Mouse (Mus musculus) liver, embryonic 12.5 days (tissue): Measurements from ENCODE around the gene Olfr259. TPM values are rescaled to one million over a fixed set of nuclear protein-coding genes. Genes with fewer than 3 reads are reported as not detected.

Source experiments
- ATAC-seq: fragments of 200-750 bp; cut with Nextera tagmentation; 2 replicates; pipeline ENCODE4 v1.8.0; 2017; ENCODE audit warnings: moderate number of reproducible peaks, mild to moderate bottlenecking, moderate library complexity
- H3K27ac ChIP-seq: fragments of 300-500 bp; sonication (generic); 2 replicates; pipeline ENCODE4 v1.5.1; 2016; ENCODE audit warnings: mild to moderate bottlenecking
- H3K27me3 ChIP-seq: fragments of 300-500 bp; sonication (generic); replicated peaks from 2 replicates; pipeline ENCODE4 v1.6.1; 2016; ENCODE audit warnings: mild to moderate bottlenecking, moderate library complexity
- H3K36me3 ChIP-seq: fragments of 300-500 bp; sonication (generic); 2 replicates; pipeline ENCODE4 v1.6.1; 2016; ENCODE audit warnings: mild to moderate bottlenecking, moderate library complexity
- H3K4me1 ChIP-seq: fragments of 300-500 bp; sonication (generic); 2 replicates; pipeline ENCODE4 v1.6.1; 2016
- H3K4me2 ChIP-seq: fragments of 300-500 bp; sonication (generic); 2 replicates; pipeline ENCODE4 v1.6.1; 2016; ENCODE audit warnings: mild to moderate bottlenecking, moderate library complexity
- H3K4me3 ChIP-seq: fragments of 300-500 bp; sonication (generic); 2 replicates; pipeline ENCODE4 v1.5.1; 2016; ENCODE audit warnings: mild to moderate bottlenecking, moderate library complexity
- H3K9ac ChIP-seq: fragments of 300-500 bp; sonication (generic); 2 replicates; pipeline ENCODE4 v1.6.1; 2016; ENCODE audit warnings: mild to moderate bottlenecking, moderate library complexity
- H3K9me3 ChIP-seq: fragments of 300-500 bp; sonication (generic); replicated peaks from 2 replicates; pipeline ENCODE4 v1.6.1; 2016; ENCODE audit warnings: mild to moderate bottlenecking, moderate library complexity
- WGBS: fragments of 180-500 bp; shearing (Covaris S2); methylation state at CpG from one replicate; pipeline ENCODE4 v1.1.7; 2016; ENCODE audit not compliant: insufficient replicate concordance; 5-methylcytosine and 5-hydroxymethylcytosine counted together
- polyA plus RNA-seq: library from polyadenylated mRNA; unstranded; fragments of >200 nt; fragmentation: Nextera tagmentation; extraction: Ambion mirVana; gene quantifications from 2 replicates; pipeline ENCODE4 v1.2.1, GENCODE M21; 2016

Gene Olfr259
- not detected in 2 replicates for polyA plus RNA-seq

DNA sequence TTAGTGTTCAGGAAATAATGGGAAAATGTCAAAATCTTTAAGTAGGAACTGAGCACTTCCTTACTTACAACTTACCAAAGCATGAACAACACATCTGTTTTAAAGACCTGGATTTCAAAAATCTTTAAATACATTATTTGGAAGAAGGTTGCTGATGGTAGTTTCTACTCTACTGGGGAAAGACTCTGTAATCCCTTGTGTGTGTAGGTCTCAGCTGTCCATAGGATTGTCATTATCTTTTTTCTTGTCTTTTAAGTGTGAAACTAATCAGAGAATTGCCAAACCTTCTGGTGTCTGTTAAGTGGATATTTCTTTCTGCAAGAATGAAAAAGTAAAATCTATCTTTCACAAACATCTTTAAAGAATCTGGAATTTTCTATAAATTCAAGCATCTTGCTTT lies at the start of gene Olfr259:
Olfr259 (minus strand) TSS at position 101 of the 400 bp plus-strand sequence.
- H3K36me3 ChIP-seq: no peaks in the 10 kb centered on the region
- H3K4me3 ChIP-seq: no peak within 1 kb of the TSS
- no peaks in the 10 kb centered on the region for H3K4me1 ChIP-seq
- H3K27me3 ChIP-seq: no peaks in the 10 kb centered on the region
- H3K4me2 ChIP-seq: no peak within 1 kb of the TSS
- ATAC-seq: no peak
- H3K9me3 ChIP-seq: no peaks in the 10 kb centered on the region
- H3K27ac ChIP-seq: no peak within 1 kb of the TSS
- H3K9ac ChIP-seq: no peak within 1 kb of the TSS

- no peak for ATAC-seq
- H3K9ac ChIP-seq: no peak within 1 kb of the TSS
These were observed 38.2 kb upstream of the Olfr259 start, which contains the start of gene Olfr1111 for GRCm38 (mm10) chr2:87152524-87152923. TSS of gene Olfr1111 (minus strand) at chr2:87152624.

DNA sequence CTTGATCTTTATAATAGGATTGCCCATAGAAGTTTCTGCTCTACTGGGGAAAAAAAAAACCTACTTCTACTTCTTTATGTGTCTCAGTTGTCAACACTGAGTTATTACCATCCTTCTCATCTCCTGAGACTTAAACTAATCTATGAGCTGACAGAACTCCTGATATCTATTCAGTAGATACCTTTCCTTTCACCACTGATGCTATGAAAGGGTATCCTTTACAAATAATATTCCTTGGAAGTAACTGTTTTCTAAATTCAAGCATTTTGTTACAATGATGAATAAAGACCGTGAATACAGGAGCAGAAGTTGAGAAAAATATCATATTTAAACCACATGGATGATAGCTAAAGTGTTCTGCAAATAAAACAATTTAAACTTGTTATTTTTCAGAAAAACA lies 25.8 kb upstream of the Olfr259 start, which contains the start of gene Olfr1110:
Olfr1110 (minus strand) TSS at position 101 of the 400 bp plus-strand sequence.
- Histone ChIP-seq H3K9me3 (no peaks in the 10 kb centered on the region), H3K4me2 (no peak within 1 kb of the TSS), H3K9ac (no peak within 1 kb of the TSS), H3K27ac (no peak within 1 kb of the TSS), H3K4me3 (no peak within 1 kb of the TSS), H3K27me3 (no peaks in the 10 kb centered on the region), H3K4me1 (no peaks in the 10 kb centered on the region), H3K36me3 (no peaks in the 10 kb centered on the region)
- WGBS: 64% methylated on average over 1 of the region's 1 CpGs
- ATAC-seq: no peak

More at GRCm38 (mm10) chr2:87152524-87152923, 38.2 kb upstream of the Olfr259 start, which contains the start of gene Olfr1111:
- Histone ChIP-seq H3K9me3 (no peaks in the 10 kb centered on the region), H3K4me2 (no peak within 1 kb of the TSS), H3K27ac (no peak within 1 kb of the TSS), H3K4me1 (no peaks in the 10 kb centered on the region), H3K27me3 (no peaks in the 10 kb centered on the region), H3K36me3 (no peaks in the 10 kb centered on the region), H3K4me3 (no peak within 1 kb of the TSS)

- WGBS: 49% methylated on average over 1 of the region's 1 CpGs
- Histone ChIP-seq H3K4me1 (no peaks in the 10 kb centered on the region), H3K9ac (no peak within 1 kb of the TSS), H3K36me3 (no peaks in the 10 kb centered on the region), H3K4me2 (no peak within 1 kb of the TSS), H3K27ac (no peak within 1 kb of the TSS), H3K27me3 (no peaks in the 10 kb centered on the region), H3K9me3 (no peaks in the 10 kb centered on the region), H3K4me3 (no peak within 1 kb of the TSS)
- ATAC-seq: no peak
These were observed 18.5 kb downstream of the Olfr259 start, which contains the start of gene Olfr1109 for GRCm38 (mm10) chr2:87095908-87096307. TSS of gene Olfr1109 (minus strand) at chr2:87096008.

DNA sequence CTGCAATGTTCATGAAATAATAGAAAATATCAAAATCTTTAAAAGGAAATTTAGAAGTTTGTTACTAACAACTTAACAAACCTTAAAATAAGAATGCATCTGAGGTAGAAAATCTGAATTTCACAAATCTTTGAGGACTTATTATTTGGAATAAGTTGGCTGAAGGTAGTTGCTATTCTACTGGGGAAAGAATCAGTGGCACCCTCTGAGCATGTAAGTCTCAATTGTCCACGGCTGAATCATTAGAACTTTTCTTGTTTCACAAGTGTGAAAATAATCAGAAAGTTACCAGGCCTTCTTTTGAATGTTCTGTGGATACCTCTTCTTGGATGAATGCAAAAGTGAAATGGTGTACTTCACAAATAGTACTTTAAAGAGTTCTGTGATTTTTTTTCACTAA lies 38.6 kb downstream of the Olfr259 start, which contains the start of gene Olfr1107:
Olfr1107 (minus strand) TSS at position 101 of the 400 bp plus-strand sequence.
- no peaks in the 10 kb centered on the region for H3K4me1 ChIP-seq
- WGBS: 66% methylated on average over 1 of the region's 1 CpGs
- no peaks in the 10 kb centered on the region for H3K9me3 ChIP-seq
- H3K9ac ChIP-seq: no peak within 1 kb of the TSS
- H3K4me3 ChIP-seq: no peak within 1 kb of the TSS
- H3K27ac ChIP-seq: no peak within 1 kb of the TSS
- no peaks in the 10 kb centered on the region for H3K27me3 ChIP-seq
- no peak within 1 kb of the TSS for H3K4me2 ChIP-seq
- H3K36me3 ChIP-seq: no peaks in the 10 kb centered on the region
- ATAC-seq: no peak

Other genes starting within 250 kb of the Olfr259 start
- not detected in 2 replicates for gene Gm13723, start 239.8 kb downstream of the Olfr259 start, polyA plus RNA-seq
- not detected in 2 replicates for gene Olfr1097, start 222.4 kb downstream of the Olfr259 start, polyA plus RNA-seq
- not detected in 2 replicates for gene Olfr1098, start 190.0 kb downstream of the Olfr259 start, polyA plus RNA-seq
- gene Olfr1099, start 153.9 kb downstream of the Olfr259 start, polyA plus RNA-seq: not detected in 2 replicates
- gene Olfr1100, start 134.6 kb downstream of the Olfr259 start, polyA plus RNA-seq: not detected in 2 replicates
- gene Olfr1101, start 123.3 kb downstream of the Olfr259 start, polyA plus RNA-seq: not detected in 2 replicates
- not detected in 2 replicates for gene Olfr1102, start 116.2 kb downstream of the Olfr259 start, polyA plus RNA-seq
- not detected in 2 replicates for gene Olfr1104, start 87.5 kb downstream of the Olfr259 start, polyA plus RNA-seq
- not detected in 2 replicates for gene Olfr1105, start 78.0 kb downstream of the Olfr259 start, polyA plus RNA-seq
- not detected in 2 replicates for gene Olfr1106, start 62.3 kb downstream of the Olfr259 start, polyA plus RNA-seq
- gene Olfr1107, start 38.8 kb downstream of the Olfr259 start, polyA plus RNA-seq: not detected in 2 replicates
- gene Olfr1109, start 18.6 kb downstream of the Olfr259 start, polyA plus RNA-seq: not detected in 2 replicates
- gene Olfr1110, start 25.7 kb upstream of the Olfr259 start, polyA plus RNA-seq: not detected in 2 replicates
- gene Olfr1111, start 38.1 kb upstream of the Olfr259 start, polyA plus RNA-seq: not detected in 2 replicates
- not detected in 2 replicates for gene Olfr1112, start 73.2 kb upstream of the Olfr259 start, polyA plus RNA-seq
- gene Olfr1113, start 94.4 kb upstream of the Olfr259 start, polyA plus RNA-seq: not detected in 2 replicates
- gene Olfr1115, start 133.4 kb upstream of the Olfr259 start, polyA plus RNA-seq: not detected in 2 replicates
- not detected in 2 replicates for gene Olfr1116, start 153.0 kb upstream of the Olfr259 start, polyA plus RNA-seq
- not detected in 2 replicates for gene Olfr1118, start 193.0 kb upstream of the Olfr259 start, polyA plus RNA-seq
- gene Olfr1120, start 240.2 kb upstream of the Olfr259 start, polyA plus RNA-seq: not detected in 2 replicates